Mouse (Mus musculus): ENCODE results near the gene Clcn7.
A peak's percentile ranks its signal among the peaks of the same experiment; 100 is the strongest.

Gene Clcn7

DNA sequence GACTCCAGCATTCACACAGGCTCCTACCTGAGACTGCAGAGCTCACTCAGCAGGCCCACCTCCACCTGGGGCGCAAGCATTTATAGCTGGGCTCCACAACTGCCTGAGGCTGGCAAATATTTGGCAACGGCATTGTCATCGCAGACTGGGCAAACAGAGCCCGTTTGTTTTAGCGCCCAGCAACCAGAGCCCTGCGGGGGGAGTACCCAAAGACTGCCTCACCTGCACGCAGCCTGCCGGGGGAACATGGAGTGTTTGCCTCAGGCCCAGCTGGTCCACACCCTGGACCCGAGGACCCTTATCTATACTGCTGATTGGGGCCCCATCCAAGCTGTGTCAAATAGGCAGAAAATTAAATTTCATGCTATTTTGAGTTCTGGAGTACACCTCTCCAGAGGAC lies 42.2 kb downstream of the Clcn7 start, which contains the start of gene Gm38655:
Gene Gm38655, minus strand, starts transcription at position 61 of the 400 bp plus-strand sequence.
- TF ChIP-seq GATA4 (IDR thresholded peaks at IDR 0.05; ENCODE audit: insufficient replicate concordance, low read length), result no peak

DNA sequence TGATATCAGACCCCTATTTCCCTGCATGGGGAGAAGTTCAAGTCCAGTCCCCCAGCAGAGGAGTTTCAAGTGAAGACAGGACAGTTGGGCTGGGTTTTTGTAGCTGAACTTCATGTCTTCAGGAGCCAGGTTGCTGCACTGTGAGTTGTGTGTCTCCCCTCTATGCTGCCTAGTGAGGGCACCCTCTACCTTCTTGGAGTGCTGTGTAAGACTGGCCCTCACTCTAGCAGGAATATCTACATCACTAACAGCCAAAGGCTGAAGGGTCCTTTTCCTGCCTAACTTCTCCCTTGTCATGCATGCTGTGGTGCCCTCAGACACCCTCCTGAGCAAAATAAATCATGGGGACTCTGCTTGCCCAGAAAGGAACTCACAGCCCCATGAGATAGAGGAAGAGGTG lies 50.0 kb downstream of the Clcn7 start:
- no peak for TF ChIP-seq GATA4 (IDR thresholded peaks at IDR 0.05; ENCODE audit: insufficient replicate concordance, low read length)

DNA sequence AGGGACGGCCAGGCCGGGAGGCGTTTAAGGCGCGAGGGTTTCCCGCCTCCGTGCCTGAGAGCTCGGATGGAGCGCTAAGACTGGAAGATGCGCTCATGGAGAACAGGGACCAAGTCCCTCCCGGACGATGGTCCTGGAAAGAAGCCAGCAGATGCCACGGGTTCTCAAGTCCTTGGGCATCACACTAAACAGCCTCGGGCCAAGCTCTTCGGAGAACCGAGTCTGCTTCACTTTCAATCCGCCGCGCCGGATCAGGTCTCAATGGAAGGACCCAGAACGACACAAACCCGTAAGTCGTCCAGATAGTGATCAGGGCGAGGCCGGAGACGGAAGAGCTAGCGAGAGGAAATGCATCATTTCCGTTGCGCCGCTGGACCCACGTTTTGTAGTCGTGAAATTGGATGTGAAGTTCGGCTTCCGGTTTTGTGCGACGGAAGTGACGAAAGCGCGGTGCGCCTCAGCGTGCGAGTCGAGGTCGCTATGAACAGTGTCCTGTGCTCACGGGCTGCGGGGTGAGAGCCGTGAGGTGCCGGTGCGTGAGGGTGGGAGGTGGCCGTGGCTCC lies 51.0 kb downstream of the Clcn7 start, which contains the start of gene BC003965:
Gene BC003965, plus strand, starts transcription at position 426 of the 563 bp plus-strand sequence.
- TF ChIP-seq GATA4 (IDR thresholded peaks at IDR 0.05; ENCODE audit: insufficient replicate concordance, low read length), result peak; percentile 100

DNA sequence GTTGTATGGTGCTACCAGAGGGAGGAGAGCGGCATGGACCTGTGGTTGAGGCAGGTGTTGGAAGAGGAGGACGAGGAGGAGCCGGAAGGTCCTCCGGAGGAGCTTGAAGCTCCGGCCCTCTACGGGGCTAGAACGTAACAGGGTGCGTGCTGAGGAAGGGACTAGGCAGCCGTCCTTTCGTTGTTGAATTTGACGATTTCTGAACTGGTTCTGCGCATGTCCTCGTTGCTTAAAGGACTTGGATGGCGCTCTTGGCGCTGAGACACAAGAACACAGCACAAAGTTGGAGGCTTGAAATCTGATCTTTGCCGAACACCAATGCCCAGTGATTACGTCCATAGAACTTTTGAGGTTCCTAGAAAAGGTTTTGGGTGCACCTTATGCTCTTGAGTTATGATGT lies 51.8 kb downstream of the Clcn7 start:
- no peak for TF ChIP-seq GATA4 (IDR thresholded peaks at IDR 0.05; ENCODE audit: insufficient replicate concordance, low read length)

DNA sequence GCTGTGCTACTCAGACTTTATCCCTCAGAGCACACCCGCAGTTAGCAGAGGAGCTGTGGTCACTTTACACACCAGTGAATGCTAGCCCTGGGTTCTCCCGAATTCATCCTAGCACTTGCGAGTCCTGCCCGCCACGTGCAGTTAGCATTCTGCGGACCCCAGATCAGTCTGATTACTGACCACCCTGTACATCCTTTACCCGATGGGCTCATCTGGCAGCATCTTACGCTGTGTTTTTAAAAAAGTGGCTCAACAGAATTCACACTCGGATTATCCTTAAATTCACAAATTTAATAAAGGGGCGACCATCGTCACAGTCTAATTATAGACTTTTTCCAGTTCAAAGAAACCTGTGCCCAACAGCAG lies 54.6 kb downstream of the Clcn7 start:
- no peak for TF ChIP-seq GATA4 (IDR thresholded peaks at IDR 0.05; ENCODE audit: insufficient replicate concordance, low read length)

DNA sequence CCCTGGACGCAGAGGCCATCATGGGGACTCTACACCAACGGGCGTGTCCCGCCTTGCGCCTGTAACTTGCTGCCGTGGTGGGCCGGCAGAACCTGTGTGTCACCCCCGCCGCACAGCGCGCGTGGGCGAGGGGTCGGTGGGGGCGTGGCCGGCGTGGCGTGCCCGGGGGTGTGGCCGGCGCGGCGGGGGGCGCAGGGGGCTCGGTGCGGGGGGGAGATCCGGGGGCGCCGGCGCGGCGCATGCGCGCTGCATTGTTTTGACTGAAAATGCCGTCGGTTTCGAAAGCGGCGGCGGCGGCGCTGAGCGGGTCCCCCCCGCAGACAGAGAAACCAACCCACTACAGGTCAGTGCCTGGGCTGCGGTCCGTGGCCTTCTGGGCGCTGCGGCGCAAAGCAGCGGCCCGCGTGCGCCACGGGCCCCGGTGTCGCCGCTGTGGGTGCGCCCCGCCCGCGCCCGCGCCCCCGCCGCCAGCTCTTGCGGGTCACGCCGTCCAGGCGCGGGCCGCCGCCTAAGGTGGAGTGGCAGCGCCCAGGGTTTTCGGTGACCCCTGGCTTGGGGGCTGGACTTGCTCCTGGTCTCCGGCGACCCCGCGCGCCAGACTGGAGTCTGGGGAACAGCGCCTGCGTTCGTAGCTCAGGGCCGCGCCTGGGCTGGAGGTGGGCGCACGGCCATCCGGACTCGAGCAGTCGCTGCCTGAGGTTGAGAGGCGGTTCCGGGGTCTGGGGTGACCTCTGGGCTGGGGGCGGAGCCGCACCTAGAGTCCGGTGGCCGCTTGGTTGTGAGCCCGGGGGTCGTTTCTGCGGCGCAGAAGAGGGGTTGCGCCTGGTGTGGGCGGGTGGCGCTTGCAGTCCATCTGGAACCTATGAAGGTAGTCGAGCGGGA lies 55.2 kb downstream of the Clcn7 start, which contains the start of gene Unkl:
Gene Unkl, plus strand, starts transcription at position 248 of the 882 bp plus-strand sequence.
- TF ChIP-seq GATA4 (IDR thresholded peaks at IDR 0.05; ENCODE audit: insufficient replicate concordance, low read length), result no peak

DNA sequence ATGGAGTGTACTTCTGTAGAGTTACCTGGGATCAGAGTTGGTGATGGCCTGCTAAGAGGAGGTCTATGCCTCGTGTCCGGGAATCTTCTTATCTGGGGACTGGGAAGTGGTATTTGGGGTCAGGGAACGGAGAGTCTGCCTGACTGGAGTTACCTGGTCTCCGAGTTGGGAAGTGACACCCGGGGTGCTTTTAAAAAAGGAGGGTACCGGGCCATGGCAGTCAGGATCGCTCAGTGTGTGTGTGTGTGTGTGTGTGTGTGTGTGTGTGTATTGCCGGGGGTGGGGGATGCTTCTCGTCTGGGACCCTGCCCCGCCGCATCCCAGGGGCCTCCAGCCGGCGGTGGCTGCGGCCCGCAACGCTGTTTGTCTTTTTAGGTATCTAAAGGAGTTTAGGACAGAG lies 55.9 kb downstream of the Clcn7 start:
- TF ChIP-seq GATA4 (IDR thresholded peaks at IDR 0.05; ENCODE audit: insufficient replicate concordance, low read length), result no peak

DNA sequence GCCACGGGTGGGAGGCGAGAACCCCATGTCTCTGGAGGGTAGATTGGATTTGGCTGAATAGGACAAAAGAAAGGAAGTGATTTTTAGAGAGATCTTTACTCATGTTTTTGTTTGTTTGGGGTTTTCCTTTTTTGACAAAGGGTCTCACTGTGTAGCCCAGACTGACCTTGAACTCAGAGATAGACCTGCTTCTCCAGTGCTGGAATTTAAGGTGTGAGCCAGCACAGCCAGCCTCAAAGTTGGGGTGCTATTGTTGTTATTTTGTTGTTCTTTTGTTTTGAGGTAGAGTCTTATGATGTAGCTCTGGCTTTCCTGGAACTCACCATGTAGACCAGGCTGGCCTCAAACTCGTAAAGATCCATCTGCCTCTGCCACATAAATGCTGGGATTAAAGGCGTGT lies 69.2 kb downstream of the Clcn7 start:
- no peak for TF ChIP-seq GATA4 (IDR thresholded peaks at IDR 0.05; ENCODE audit: insufficient replicate concordance, low read length)

DNA sequence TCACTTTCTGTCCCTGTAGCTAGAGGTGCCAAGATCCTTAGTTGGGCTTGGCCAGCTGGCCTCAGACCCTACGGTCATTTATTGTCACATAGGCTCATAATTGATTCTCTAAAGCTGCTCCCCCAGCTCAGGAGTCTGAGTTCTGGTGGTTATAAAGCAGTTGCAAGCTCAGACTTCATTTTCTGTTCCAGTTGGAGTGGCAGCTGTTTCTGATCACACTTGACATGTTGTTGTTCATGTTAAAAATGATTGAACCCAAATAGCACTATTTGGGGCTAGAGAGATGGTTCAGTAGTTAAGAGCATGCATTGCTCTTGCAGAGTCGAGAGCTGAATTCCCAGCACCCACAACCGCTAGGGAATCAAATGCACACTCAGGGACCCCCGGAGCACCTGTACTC lies 76.8 kb downstream of the Clcn7 start:
- no peak for TF ChIP-seq GATA4 (IDR thresholded peaks at IDR 0.05; ENCODE audit: insufficient replicate concordance, low read length)

DNA sequence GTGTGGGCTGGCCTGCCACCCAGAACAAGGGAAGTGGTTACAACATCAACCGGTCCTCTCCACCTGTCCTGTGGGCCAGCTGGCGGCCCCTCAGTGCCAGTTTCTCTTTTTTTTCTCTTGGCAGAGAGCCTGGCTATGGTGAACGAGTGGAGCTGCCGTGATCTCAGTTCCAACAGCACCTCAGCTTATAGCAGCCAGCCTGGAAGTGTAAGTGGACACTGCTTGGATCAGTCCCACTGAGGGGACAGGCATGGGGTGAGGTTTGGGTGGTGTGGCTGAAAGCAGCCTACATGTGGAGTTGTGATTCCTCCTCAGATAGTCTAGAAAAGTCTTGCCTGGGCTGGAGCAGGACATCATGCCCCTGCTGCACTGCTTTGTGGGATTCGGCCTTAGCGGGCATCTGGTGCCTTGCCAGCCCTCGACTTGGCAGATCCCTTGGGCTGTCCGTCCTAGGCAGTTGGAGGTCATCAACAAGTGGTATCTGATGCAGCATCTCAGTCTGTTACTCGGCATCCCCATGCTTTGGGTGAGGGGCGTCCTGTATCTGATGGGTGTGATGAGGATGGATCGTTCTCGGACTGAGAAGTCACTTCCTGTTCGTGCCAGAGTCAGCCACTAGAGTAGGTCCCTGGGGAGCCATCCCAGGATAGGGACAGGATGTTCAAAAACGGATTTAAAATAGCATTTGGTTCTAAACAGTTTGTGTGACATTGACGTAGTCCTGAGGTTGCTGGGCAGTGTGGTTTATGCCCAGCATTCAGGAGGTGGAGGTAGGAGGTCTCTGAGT lies 77.7 kb downstream of the Clcn7 start:
- TF ChIP-seq GATA4 (IDR thresholded peaks at IDR 0.05; ENCODE audit: insufficient replicate concordance, low read length), result no peak

DNA sequence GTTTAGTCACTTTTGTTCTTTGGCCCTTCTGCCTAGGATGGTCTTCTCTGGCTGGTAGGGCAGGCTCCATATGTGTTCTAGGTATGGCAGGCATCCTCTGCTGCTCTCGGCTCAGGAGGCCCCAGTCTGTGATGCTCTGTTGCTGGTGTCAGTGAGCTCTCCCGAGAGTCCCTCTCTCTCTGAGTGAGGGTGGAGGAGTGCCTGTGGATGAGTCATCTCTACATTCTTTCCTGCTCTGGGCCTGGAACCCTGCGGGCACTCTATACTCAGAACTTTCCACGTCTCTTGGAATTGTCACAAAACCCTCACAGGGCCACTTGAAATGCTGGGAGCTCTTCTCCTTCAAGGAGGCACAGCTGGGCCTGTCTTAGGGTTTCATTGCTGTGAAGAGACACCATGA lies 78.5 kb downstream of the Clcn7 start:
- TF ChIP-seq GATA4 (IDR thresholded peaks at IDR 0.05; ENCODE audit: insufficient replicate concordance, low read length), result no peak
